In genomic region chr16:55813916-55814315, GRCm38 (mm10) we compare ENCODE assay signal across 23 mouse cellular contexts. TPM values are rescaled to one million over a fixed set of nuclear protein-coding genes. Genes with fewer than 3 reads are reported as not detected.
DNase-seq lines count a peak whose midpoint lies in the region; ATAC-seq and TF ChIP-seq lines count a peak whose summit lies in the region.
"Had no signal": no experiment of that assay in that cellular context is flagged by ENCODE, and none has a peak within 500 bp of the region (broad histone marks: within the 10 kb centered on the region; RNA-seq: fewer than 3 reads in every experiment).

No protein-coding gene starts in this region.

- no peaks in the 10 kb centered on the region for H3K27me3 ChIP-seq in E14TG2a.4 (ENCODE audit: insufficient read depth, low read length)
- H3K27me3 ChIP-seq: forebrain, embryonic 15.5 days; hindbrain, embryonic 15.5 days; kidney, embryonic 15.5 days; limb, embryonic 13.5 days; liver, embryonic 15.5 days; midbrain, embryonic 12.5 days; neural tube, embryonic 12.5 days had no signal

- intact Hi-C loops in gastrocnemius, postnatal 36 days (cut with DNase I): no loop called here

- H3K4me3 ChIP-seq in E14TG2a.4 (replicated peaks; ENCODE audit: low read length): peak overlapping the region; percentile 59
- H3K4me3 ChIP-seq: erythroblast, embryonic 14.5 days; forebrain, embryonic 15.5 days; hindbrain, embryonic 15.5 days; kidney, embryonic 15.5 days; limb, embryonic 13.5 days; liver, embryonic 15.5 days; midbrain, embryonic 12.5 days; neural tube, embryonic 12.5 days had no signal

- no peaks in the 10 kb centered on the region for H3K9me3 ChIP-seq in E14TG2a.4 (ENCODE audit: low read length)
- H3K9me3 ChIP-seq: forebrain, embryonic 15.5 days; G1E; hindbrain, embryonic 15.5 days; kidney, embryonic 15.5 days; limb, embryonic 13.5 days; liver, embryonic 15.5 days; midbrain, embryonic 12.5 days; neural tube, embryonic 12.5 days had no signal

- no peak for ATAC-seq in erythroid progenitor cell, adult 5-6 weeks (replicated peaks; ENCODE audit: low FRiP score, poor library complexity, severe bottlenecking)
- ATAC-seq in cerebellum, adult (ENCODE audit: insufficient number of reproducible peaks, low FRiP score, low TSS enrichment): no peak
- ATAC-seq: forebrain, embryonic 15.5 days; intestine, postnatal 0 days had no signal

- peak; percentile 26 for DNase-seq in gastrocnemius, postnatal 10 days
- DNase-seq in gastrocnemius, postnatal 36 days: no peak
- DNase-seq in ES-CJ7 (ENCODE audit: low read depth, low spot score): peak; percentile 85
- DNase-seq in fibroblast of lung, adult 2 months (ENCODE audit: low read depth): peak; percentile 65
- DNase-seq: cerebellum, adult 18-20 months; cerebellum, postnatal 36 days; heart, adult 18-20 months; heart, postnatal 36 days; kidney, postnatal 4 days; thymus, adult 18-20 months had no signal

- peaks cover 42% of the 10 kb centered on the region for H3K4me1 ChIP-seq in E14TG2a.4 (replicated peaks; ENCODE audit: low read depth, low read length)
- H3K4me1 ChIP-seq: hindbrain, embryonic 15.5 days; liver, embryonic 15.5 days; midbrain, embryonic 12.5 days; neural tube, embryonic 12.5 days had no signal

- TF ChIP-seq CTCF in E14TG2a.4 (conservative IDR thresholded peaks at IDR 0.05; ENCODE audit: low read length): no peak

- H3K36me3 ChIP-seq in E14TG2a.4 (ENCODE audit: insufficient read depth, low read length): peaks cover 79% of the 10 kb centered on the region

RNA-seq across cellular contexts. Expression of gene Nfkbiz, which starts 24.8 kb away (rescaled TPM):
- 1 to 10 TPM; 1.8 to 2.8 TPM for total RNA-seq in gastrocnemius, postnatal 10 days (2021)
- total RNA-seq in gastrocnemius, postnatal 36 days (2021): 1 to 10 TPM in 1 of 2 experiments, under 1 TPM in 1; 0.76 to 1.4 TPM
- total RNA-seq in erythroid progenitor cell, adult 5-6 weeks (2015; ENCODE audit: low replicate concordance): 8.8 and 11.2 TPM in 2 replicates
- 4.5 and 6.0 TPM in 2 replicates for total RNA-seq in erythroid progenitor cell, adult 5-6 weeks (2017; ENCODE audit: low replicate concordance)

Comparison
In these comparisons a context has a peak if more than half of its experiments do, and no peak if none do; other contexts are left out.
1. DNase-seq: peak in gastrocnemius, postnatal 10 days (single experiment), ES-CJ7 (single experiment) and fibroblast of lung, adult 2 months (single experiment); none in gastrocnemius, postnatal 36 days (0 of 2).